Mouse (Mus musculus): ENCODE measurements around the gene Slc7a10. TPM values are rescaled to one million over a fixed set of nuclear protein-coding genes. Genes with fewer than 3 reads are reported as not detected.

Slc7a10 gene
- not detected in 2 replicates for polyA plus RNA-seq (2011; ENCODE audit: insufficient read length, low read depth, missing spikeins)

- Histone ChIP-seq H3K27ac (ENCODE audit: insufficient read depth, low read length) (no peak within 1 kb of the TSS), H3K4me1 (ENCODE audit: control insufficient read depth, insufficient read depth, low read length) (no peaks in the 10 kb centered on the region), H3K4me3 (ENCODE audit: insufficient read depth, low read length) (no peak within 1 kb of the TSS)
- no peak for TF ChIP-seq POLR2A (IDR thresholded peaks at IDR 0.05; ENCODE audit: low read depth, low read length)
- no peak for TF ChIP-seq CTCF (IDR thresholded peaks at IDR 0.05; ENCODE audit: borderline replicate concordance, insufficient read depth, low read length)
Measured at GRCm38 (mm10) chr7:35185889-35186569, at the start of gene Slc7a10. TSS of gene Slc7a10 (plus strand) at chr7:35186385.

- TF ChIP-seq CTCF (IDR thresholded peaks at IDR 0.05; ENCODE audit: borderline replicate concordance, insufficient read depth, low read length): no peak
- TF ChIP-seq POLR2A (IDR thresholded peaks at IDR 0.05; ENCODE audit: low read depth, low read length): no peak
- H3K4me3 ChIP-seq (ENCODE audit: insufficient read depth, low read length): no peak overlapping the region
- H3K4me1 ChIP-seq (ENCODE audit: control insufficient read depth, insufficient read depth, low read length): no peaks in the 10 kb centered on the region
- no peak overlapping the region for H3K27ac ChIP-seq (ENCODE audit: insufficient read depth, low read length)
Measured at GRCm38 (mm10) chr7:35137524-35137923, 48.7 kb upstream of the Slc7a10 start.

GRCm38 (mm10) chr7:35138481-35138880 is 47.7 kb upstream of the Slc7a10 start:
- no peak overlapping the region for H3K27ac ChIP-seq (ENCODE audit: insufficient read depth, low read length)
- no peak overlapping the region for H3K4me3 ChIP-seq (ENCODE audit: insufficient read depth, low read length)
- H3K4me1 ChIP-seq (ENCODE audit: control insufficient read depth, insufficient read depth, low read length): no peaks in the 10 kb centered on the region
- TF ChIP-seq CTCF (IDR thresholded peaks at IDR 0.05; ENCODE audit: borderline replicate concordance, insufficient read depth, low read length) (no peak), POLR2A (IDR thresholded peaks at IDR 0.05; ENCODE audit: low read depth, low read length) (no peak)

- Histone ChIP-seq H3K4me1 (ENCODE audit: control insufficient read depth, insufficient read depth, low read length) (no peaks in the 10 kb centered on the region), H3K27ac (ENCODE audit: insufficient read depth, low read length) (no peak overlapping the region), H3K4me3 (ENCODE audit: insufficient read depth, low read length) (no peak overlapping the region)
- no peak for TF ChIP-seq POLR2A (IDR thresholded peaks at IDR 0.05; ENCODE audit: low read depth, low read length)
- no peak for TF ChIP-seq CTCF (IDR thresholded peaks at IDR 0.05; ENCODE audit: borderline replicate concordance, insufficient read depth, low read length)
Measured at GRCm38 (mm10) chr7:35139880-35140279, 46.3 kb upstream of the Slc7a10 start.

- Histone ChIP-seq H3K27ac (ENCODE audit: insufficient read depth, low read length) (no peak overlapping the region), H3K4me1 (ENCODE audit: control insufficient read depth, insufficient read depth, low read length) (no peaks in the 10 kb centered on the region), H3K4me3 (ENCODE audit: insufficient read depth, low read length) (no peak overlapping the region)
- no peak for TF ChIP-seq POLR2A (IDR thresholded peaks at IDR 0.05; ENCODE audit: low read depth, low read length)
- TF ChIP-seq CTCF (IDR thresholded peaks at IDR 0.05; ENCODE audit: borderline replicate concordance, insufficient read depth, low read length): no peak
Measured at GRCm38 (mm10) chr7:35141519-35141918, 44.7 kb upstream of the Slc7a10 start.

GRCm38 (mm10) chr7:35142522-35142921 is 43.7 kb upstream of the Slc7a10 start:
- H3K4me3 ChIP-seq (ENCODE audit: insufficient read depth, low read length): no peak overlapping the region
- TF ChIP-seq POLR2A (IDR thresholded peaks at IDR 0.05; ENCODE audit: low read depth, low read length) (no peak), CTCF (IDR thresholded peaks at IDR 0.05; ENCODE audit: borderline replicate concordance, insufficient read depth, low read length) (no peak)
- no peaks in the 10 kb centered on the region for H3K4me1 ChIP-seq (ENCODE audit: control insufficient read depth, insufficient read depth, low read length)
- H3K27ac ChIP-seq (ENCODE audit: insufficient read depth, low read length): no peak overlapping the region

- Histone ChIP-seq H3K4me3 (ENCODE audit: insufficient read depth, low read length) (no peak overlapping the region), H3K27ac (ENCODE audit: insufficient read depth, low read length) (no peak overlapping the region), H3K4me1 (ENCODE audit: control insufficient read depth, insufficient read depth, low read length) (no peaks in the 10 kb centered on the region)
- TF ChIP-seq POLR2A (IDR thresholded peaks at IDR 0.05; ENCODE audit: low read depth, low read length) (no peak), CTCF (IDR thresholded peaks at IDR 0.05; ENCODE audit: borderline replicate concordance, insufficient read depth, low read length) (no peak)
Measured at GRCm38 (mm10) chr7:35143864-35144618, 42.1 kb upstream of the Slc7a10 start.

- Histone ChIP-seq H3K4me3 (ENCODE audit: insufficient read depth, low read length) (no peak overlapping the region), H3K4me1 (ENCODE audit: control insufficient read depth, insufficient read depth, low read length) (no peaks in the 10 kb centered on the region)
- no peak for TF ChIP-seq CTCF (IDR thresholded peaks at IDR 0.05; ENCODE audit: borderline replicate concordance, insufficient read depth, low read length)
- no peak for TF ChIP-seq POLR2A (IDR thresholded peaks at IDR 0.05; ENCODE audit: low read depth, low read length)
Measured at GRCm38 (mm10) chr7:35145068-35145467, 41.1 kb upstream of the Slc7a10 start.

GRCm38 (mm10) chr7:35146269-35146668 is 39.9 kb upstream of the Slc7a10 start:
- Histone ChIP-seq H3K4me3 (ENCODE audit: insufficient read depth, low read length) (no peak overlapping the region), H3K4me1 (ENCODE audit: control insufficient read depth, insufficient read depth, low read length) (no peaks in the 10 kb centered on the region), H3K27ac (ENCODE audit: insufficient read depth, low read length) (no peak overlapping the region)
- TF ChIP-seq CTCF (IDR thresholded peaks at IDR 0.05; ENCODE audit: borderline replicate concordance, insufficient read depth, low read length) (no peak), POLR2A (IDR thresholded peaks at IDR 0.05; ENCODE audit: low read depth, low read length) (no peak)

More at GRCm38 (mm10) chr7:35145068-35145467, 41.1 kb upstream of the Slc7a10 start:
- no peak overlapping the region for H3K27ac ChIP-seq (ENCODE audit: insufficient read depth, low read length)

Data from embryonic fibroblast, embryonic 13.5 days (primary cell).